8 mouse cellular contexts compared by ENCODE assay signal in genomic region chr1:170589219-170590040, GRCm38 (mm10). TPM values are rescaled to one million over a fixed set of nuclear protein-coding genes. Genes with fewer than 3 reads are reported as not detected.
A peak's percentile ranks its signal among the peaks of the same experiment; 100 is the strongest.
DNase-seq lines count a peak whose midpoint lies in the region; ATAC-seq and TF ChIP-seq lines count a peak whose summit lies in the region.

Gene Nos1ap, minus strand, starts transcription at chr1:170589861.

- peak within 1 kb of the TSS; percentile 75 for H3K4me3 ChIP-seq in embryonic facial prominence, embryonic 13.5 days
- peak within 1 kb of the TSS; percentile 89 for H3K4me3 ChIP-seq in heart, adult 2 months
- H3K4me3 ChIP-seq in kidney, adult 2 months (ENCODE audit: insufficient read depth, low read depth, low read length), result peak within 1 kb of the TSS; percentile 67
- H3K4me3 ChIP-seq in limb, embryonic 10.5 days, result peak within 1 kb of the TSS; percentile 90
- peak within 1 kb of the TSS; percentile 94 for H3K4me3 ChIP-seq in midbrain, embryonic 10.5 days

- TF ChIP-seq POLR2A in heart, adult 2 months (IDR thresholded peaks at IDR 0.05; ENCODE audit: insufficient read depth, low read depth, low read length), result no peak
- no peak for TF ChIP-seq POLR2A in kidney, adult 2 months (IDR thresholded peaks at IDR 0.05; ENCODE audit: low read depth, low read length)

- peak; percentile 85 for ATAC-seq in embryonic facial prominence, embryonic 13.5 days (ENCODE audit: insufficient number of reproducible peaks, insufficient read depth, low FRiP score, low TSS enrichment, low read depth)

- TF ChIP-seq CTCF in heart, adult 2 months (IDR thresholded peaks at IDR 0.05), result no peak
- no peak for TF ChIP-seq CTCF in kidney, adult 2 months (conservative IDR thresholded peaks at IDR 0.05; ENCODE audit: insufficient read depth, insufficient read length, low read depth, low read length)

- peaks cover 10% of the 10 kb centered on the region for H3K27me3 ChIP-seq in embryonic facial prominence, embryonic 13.5 days
- H3K27me3 ChIP-seq in heart, adult 2 months (ENCODE audit: control insufficient read depth, insufficient read depth, low read length), result no peaks in the 10 kb centered on the region
- no peaks in the 10 kb centered on the region for H3K27me3 ChIP-seq in kidney, adult 2 months (replicated peaks; ENCODE audit: control insufficient read depth, insufficient read depth, low read length)
- H3K27me3 ChIP-seq in limb, embryonic 10.5 days (ENCODE audit: low read depth, poor library complexity, severe bottlenecking), result peaks cover 19% of the 10 kb centered on the region
- H3K27me3 ChIP-seq in midbrain, embryonic 10.5 days (ENCODE audit: low read depth, poor library complexity, severe bottlenecking), result peaks cover 41% of the 10 kb centered on the region

- under 1% methylated on average over 66 of the region's 106 CpGs for WGBS in embryonic facial prominence, embryonic 13.5 days
- under 1% methylated on average over 106 of the region's 106 CpGs for WGBS in heart, adult 2 months
- under 1% methylated on average over 98 of the region's 106 CpGs for WGBS in kidney, adult 2 months
- under 1% methylated on average over 79 of the region's 106 CpGs for WGBS in limb, embryonic 10.5 days
- under 1% methylated on average over 75 of the region's 106 CpGs for WGBS in midbrain, embryonic 10.5 days

- peak; percentile 53 to 73 for DNase-seq in adrenal gland, postnatal 4 days (ENCODE audit: low spot score in 2 of 2)
- peak; percentile 90 to 91 for DNase-seq in heart, adult 2 months
- peak; percentile 94 for DNase-seq in kidney, adult 2 months
- DNase-seq in limb, embryonic 10.5 days (ENCODE audit: low spot score), result peak; percentile 80
- peak; percentile 80 for DNase-seq in midbrain, embryonic 10.5 days (ENCODE audit: low spot score)
- peak; percentile 71 to 77 for DNase-seq in right cerebral cortex, postnatal 36 days (ENCODE audit: low spot score in 2 of 2)
- DNase-seq in urinary bladder, postnatal 36 days (ENCODE audit: low spot score in 2 of 2), result peak; percentile 71 to 83

- no peaks in the 10 kb centered on the region; the same call in 1 of the 2 replicates for H3K79me2 ChIP-seq in heart, adult 2 months (replicated peaks; ENCODE audit: control insufficient read depth, insufficient read depth, low read length)

- no peaks in the 10 kb centered on the region for H3K36me3 ChIP-seq in embryonic facial prominence, embryonic 13.5 days
- no peaks in the 10 kb centered on the region for H3K36me3 ChIP-seq in heart, adult 2 months (ENCODE audit: control insufficient read depth, insufficient read depth, low read length)
- H3K36me3 ChIP-seq in kidney, adult 2 months (ENCODE audit: control insufficient read depth, insufficient read depth, low read length), result no peaks in the 10 kb centered on the region
- no peaks in the 10 kb centered on the region for H3K36me3 ChIP-seq in limb, embryonic 10.5 days
- H3K36me3 ChIP-seq in midbrain, embryonic 10.5 days, result peaks cover 12% of the 10 kb centered on the region

- peaks cover 9% of the 10 kb centered on the region for H3K4me1 ChIP-seq in embryonic facial prominence, embryonic 13.5 days
- 0 out of 2 replicates have a peak, but pooled peaks cover 1% of the 10 kb centered on the region for H3K4me1 ChIP-seq in heart, adult 2 months (ENCODE audit: control insufficient read depth, insufficient read depth, low read length)
- peaks cover 10% of the 10 kb centered on the region for H3K4me1 ChIP-seq in kidney, adult 2 months (ENCODE audit: control insufficient read depth, insufficient read depth, low read length)
- peaks cover 14% of the 10 kb centered on the region for H3K4me1 ChIP-seq in limb, embryonic 10.5 days
- H3K4me1 ChIP-seq in midbrain, embryonic 10.5 days, result peaks cover 18% of the 10 kb centered on the region

- no peak for TF ChIP-seq EP300 in heart, adult 2 months (IDR thresholded peaks at IDR 0.05; ENCODE audit: insufficient read depth, low read depth, low read length)

- H3K4me2 ChIP-seq in embryonic facial prominence, embryonic 13.5 days, result peak within 1 kb of the TSS; percentile 86

- H3K27ac ChIP-seq in embryonic facial prominence, embryonic 13.5 days, result 0 out of 2 replicates have a peak within 1 kb of the TSS, but pooled peaks have one; percentile 17
- H3K27ac ChIP-seq in heart, adult 2 months, result peak within 1 kb of the TSS; percentile 68
- H3K27ac ChIP-seq in kidney, adult 2 months (ENCODE audit: insufficient read depth, low read depth, low read length), result peak within 1 kb of the TSS; percentile 54
- peak within 1 kb of the TSS; percentile 87 for H3K27ac ChIP-seq in limb, embryonic 10.5 days
- H3K27ac ChIP-seq in midbrain, embryonic 10.5 days (replicated peaks), result peak within 1 kb of the TSS; percentile 88

- intact Hi-C loops in heart, adult 2 months (cut with DNase I), result no loop called here

- peak within 1 kb of the TSS; percentile 80 for H3K9ac ChIP-seq in embryonic facial prominence, embryonic 13.5 days
- H3K9ac ChIP-seq in heart, adult 2 months (ENCODE audit: low read depth, low read length), result peak within 1 kb of the TSS; percentile 89

- no peaks in the 10 kb centered on the region for H3K9me3 ChIP-seq in embryonic facial prominence, embryonic 13.5 days
- H3K9me3 ChIP-seq in limb, embryonic 10.5 days (replicated peaks), result no peaks in the 10 kb centered on the region
- H3K9me3 ChIP-seq in midbrain, embryonic 10.5 days (replicated peaks), result peaks cover 10% of the 10 kb centered on the region

RNA-seq across cellular contexts. Expression of gene Nos1ap, which starts in this region (rescaled TPM):
- 10 to 100 TPM; 31.7 to 37.5 TPM for total RNA-seq in adrenal gland, postnatal 4 days (2021)
- 6.2 and 9.1 TPM in 2 replicates for polyA plus RNA-seq in embryonic facial prominence, embryonic 13.5 days (2015; fragmentation: Nextera tagmentation; extraction: Ambion mirVana)
- 10 to 100 TPM; 22.0 to 24.0 TPM for total RNA-seq in heart, adult 2 months (2021)
- 10.7 and 11.5 TPM in 2 replicates for polyA plus RNA-seq in heart, adult 2 months (2012; rRNA removed)
- 20.0 and 21.8 TPM in 2 replicates for polyA plus RNA-seq in kidney, adult 2 months (2012; rRNA removed)
- polyA plus RNA-seq in limb, embryonic 10.5 days (2016; fragmentation: Nextera tagmentation; extraction: Ambion mirVana), result 5.1 and 5.6 TPM in 2 replicates
- 7.9 and 9.1 TPM in 2 replicates for polyA plus RNA-seq in midbrain, embryonic 10.5 days (2016; fragmentation: Nextera tagmentation; extraction: Ambion mirVana)

Comparison
In these comparisons a context has a peak if more than half of its experiments do, and no peak if none do; other contexts are left out.
1. Peak in every context shown above with its lines: DNase-seq, ATAC-seq, H3K4me3 ChIP-seq and H3K27ac ChIP-seq.
2. H3K27ac ChIP-seq: peak in every context shown above with its lines; median percentile 88 in midbrain, embryonic 10.5 days; 87 in limb, embryonic 10.5 days; 68 in heart, adult 2 months; 54 in kidney, adult 2 months; 17 in embryonic facial prominence, embryonic 13.5 days.